In the genomic region with DNA sequence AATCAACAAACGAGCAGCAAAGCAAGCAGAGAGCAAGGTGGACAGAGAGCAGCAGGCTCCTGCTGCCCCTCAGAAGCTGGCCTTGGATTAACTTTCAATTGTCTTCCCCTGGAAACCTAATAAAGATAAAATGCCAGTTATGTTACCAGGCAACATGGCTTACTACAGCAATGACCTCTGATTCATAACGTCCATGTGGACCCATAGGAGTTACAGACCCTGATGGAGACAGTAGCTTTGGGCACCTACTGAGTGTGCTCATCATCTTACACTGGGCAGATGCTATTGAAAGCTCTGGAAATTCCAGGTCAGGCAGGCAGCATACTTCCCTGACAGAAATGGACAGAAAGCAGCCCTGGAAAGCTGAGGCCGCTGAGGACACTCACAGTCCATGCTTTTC, we compare ENCODE assay signal across 16 mouse cellular contexts.
DNase-seq lines count a peak whose midpoint lies in the region; ATAC-seq and TF ChIP-seq lines count a peak whose summit lies in the region.
"Had no signal": no experiment of that assay in that cellular context is flagged by ENCODE, and none has a peak within 500 bp of the region (broad histone marks: within the 10 kb centered on the region; RNA-seq: fewer than 3 reads in every experiment).

No protein-coding gene starts in this region.

- peaks cover 41% of the 10 kb centered on the region for H3K4me1 ChIP-seq in heart, embryonic 13.5 days
- 0 out of 2 replicates have a peak, but pooled peaks cover 2% of the 10 kb centered on the region for H3K4me1 ChIP-seq in liver, adult 2 months (ENCODE audit: control insufficient read depth, insufficient read depth, low read length)
- peaks cover 15% of the 10 kb centered on the region for H3K4me1 ChIP-seq in heart, embryonic 16.5 days (ENCODE audit: control insufficient read depth, insufficient read depth, low read length)
- H3K4me1 ChIP-seq in small intestine, adult 2 months (ENCODE audit: control insufficient read depth, insufficient read depth, insufficient read length, low read length) = peaks cover 12% of the 10 kb centered on the region; the same call in 1 of the 2 replicates
- H3K4me1 ChIP-seq: forebrain, embryonic 15.5 days had no signal

- H3K27ac ChIP-seq in heart, embryonic 13.5 days (replicated peaks) = peak overlapping the region; percentile 78
- peak overlapping the region; percentile 13 for H3K27ac ChIP-seq in liver, adult 2 months (replicated peaks; ENCODE audit: insufficient read depth, low read depth, low read length)
- H3K27ac ChIP-seq in heart, embryonic 16.5 days (ENCODE audit: low read length) = peak overlapping the region; percentile 60
- peak overlapping the region; percentile 16; the same call in 1 of the 2 replicates for H3K27ac ChIP-seq in small intestine, adult 2 months (ENCODE audit: insufficient read depth, low read depth, low read length)
- H3K27ac ChIP-seq: forebrain, embryonic 15.5 days; limb, embryonic 13.5 days had no signal

- H3K9me3 ChIP-seq in heart, embryonic 13.5 days = no peaks in the 10 kb centered on the region
- H3K9me3 ChIP-seq in heart, embryonic 16.5 days (replicated peaks; ENCODE audit: control insufficient read depth, low read length) = no peaks in the 10 kb centered on the region
- H3K9me3 ChIP-seq: forebrain, embryonic 15.5 days; limb, embryonic 13.5 days had no signal

- TF ChIP-seq CTCF in liver, adult 2 months (IDR thresholded peaks at IDR 0.05; ENCODE audit: low read depth, low read length) = no peak
- no peak for TF ChIP-seq CTCF in small intestine, adult 2 months (IDR thresholded peaks at IDR 0.05; ENCODE audit: extremely low read depth, insufficient read length, insufficient replicate concordance, low read depth, low read length)

- H3K9ac ChIP-seq in heart, embryonic 13.5 days = no peak overlapping the region
- H3K9ac ChIP-seq in liver, adult 2 months (ENCODE audit: low read depth, low read length) = no peak overlapping the region
- no peak overlapping the region for H3K9ac ChIP-seq in heart, embryonic 16.5 days (ENCODE audit: low read length)
- H3K9ac ChIP-seq: forebrain, embryonic 15.5 days; limb, embryonic 13.5 days had no signal

- H3K79me2 ChIP-seq in liver, adult 2 months (ENCODE audit: control insufficient read depth, insufficient read depth, low read length) = no peaks in the 10 kb centered on the region; the same call in 1 of the 2 replicates

- no peak for TF ChIP-seq POLR2A in liver, adult 2 months (IDR thresholded peaks at IDR 0.05; ENCODE audit: extremely low read depth, insufficient read depth, low read length)
- TF ChIP-seq POLR2A in small intestine, adult 2 months (IDR thresholded peaks at IDR 0.05; ENCODE audit: low read depth, low read length) = no peak

- no peak for ATAC-seq in heart, embryonic 13.5 days (ENCODE audit: extremely low read depth, insufficient number of reproducible peaks, low FRiP score, low TSS enrichment)
- no peak for ATAC-seq in heart, embryonic 16.5 days (replicated peaks; ENCODE audit: extremely low read depth, insufficient read depth, low FRiP score)
- ATAC-seq: CD4-positive, CD25-positive, alpha-beta regulatory T cell, adult 4 months; forebrain, embryonic 15.5 days; inflammation-experienced regulatory T-cells, adult 6 months had no signal

- no peak overlapping the region for H3K4me2 ChIP-seq in heart, embryonic 13.5 days
- H3K4me2 ChIP-seq in heart, embryonic 16.5 days (ENCODE audit: low read depth, low read length) = no peak overlapping the region
- H3K4me2 ChIP-seq: forebrain, embryonic 15.5 days; limb, embryonic 13.5 days had no signal

- intact Hi-C loops in heart, postnatal 10 days (cut with DNase I) = loop anchor here (5.0 kb wide), 1 partner anchor 32 kb away; no protein-coding TSS in a partner anchor
- intact Hi-C loops in left cerebral cortex, postnatal 14 days (cut with DNase I) = loop anchor here (5.0 kb wide), 1 partner anchor 37 kb away; no protein-coding TSS in a partner anchor

- no peak for DNase-seq in heart, postnatal 10 days
- DNase-seq in liver, adult 2 months (ENCODE audit: extremely low read depth, low read depth, low spot score) = no peak
- DNase-seq in liver = no peak
- no peak for DNase-seq in left cerebral cortex, postnatal 14 days (ENCODE audit: low spot score in 2 of 2)
- DNase-seq: adrenal gland, adult 8-10 months; cerebellum, adult 9-11 months; gastrocnemius, postnatal 10 days; lung, postnatal 10 days had no signal

- H3K4me3 ChIP-seq in heart, embryonic 13.5 days = no peak overlapping the region
- H3K4me3 ChIP-seq in liver, adult 2 months (ENCODE audit: insufficient read depth, low read depth, low read length) = no peak overlapping the region
- no peak overlapping the region for H3K4me3 ChIP-seq in heart, embryonic 16.5 days (ENCODE audit: low read length)
- H3K4me3 ChIP-seq in small intestine, adult 2 months (ENCODE audit: low read depth, low read length) = no peak overlapping the region
- H3K4me3 ChIP-seq: erythroblast, embryonic 14.5 days; forebrain, embryonic 15.5 days; limb, embryonic 13.5 days had no signal

- WGBS in heart, embryonic 13.5 days = 36% methylated on average over 3 of the region's 3 CpGs
- 66% methylated on average over 3 of the region's 3 CpGs for WGBS in liver, adult 2 months
- WGBS in heart, embryonic 16.5 days = 30% methylated on average over 3 of the region's 3 CpGs
- 51% methylated on average over 3 of the region's 3 CpGs for WGBS in small intestine, adult 2 months

- no peaks in the 10 kb centered on the region for H3K27me3 ChIP-seq in heart, embryonic 13.5 days (replicated peaks)
- no peaks in the 10 kb centered on the region for H3K27me3 ChIP-seq in liver, adult 2 months (ENCODE audit: control insufficient read depth, insufficient read depth, low read length)
- no peaks in the 10 kb centered on the region for H3K27me3 ChIP-seq in heart, embryonic 16.5 days (ENCODE audit: control insufficient read depth, insufficient read depth, low read length)
- no peaks in the 10 kb centered on the region for H3K27me3 ChIP-seq in small intestine, adult 2 months (ENCODE audit: control insufficient read depth, insufficient read depth, low read length)
- H3K27me3 ChIP-seq: forebrain, embryonic 15.5 days; limb, embryonic 13.5 days had no signal

- H3K36me3 ChIP-seq in heart, embryonic 13.5 days = peaks cover 30% of the 10 kb centered on the region
- H3K36me3 ChIP-seq in liver, adult 2 months (ENCODE audit: control insufficient read depth, insufficient read depth, low read length) = peaks cover 11% of the 10 kb centered on the region; the same call in 1 of the 2 replicates
- H3K36me3 ChIP-seq in heart, embryonic 16.5 days (ENCODE audit: control insufficient read depth, insufficient read depth) = no peaks in the 10 kb centered on the region
- no peaks in the 10 kb centered on the region for H3K36me3 ChIP-seq in small intestine, adult 2 months (ENCODE audit: control insufficient read depth, insufficient read depth, low read length)
- H3K36me3 ChIP-seq: forebrain, embryonic 15.5 days had no signal

Comparison
In these comparisons a context has a peak if more than half of its experiments do, and no peak if none do; other contexts are left out.
1. H3K27ac ChIP-seq: peak in every context shown above with its lines; median percentile 78 in heart, embryonic 13.5 days; 60 in heart, embryonic 16.5 days; 16 in small intestine, adult 2 months; 13 in liver, adult 2 months.